Mouse (Mus musculus) embryonic fibroblast, embryonic 13.5 days (primary cell): ENCODE measurements around the gene Sirt5.

Experiments used
- CTCF ChIP-seq: IDR thresholded peaks from 2 replicates; pipeline ENCODE4 v1.5.1; 2011; ENCODE audit warnings: mild to moderate bottlenecking, control low read depth, low read length, moderate library complexity, borderline replicate concordance; ENCODE audit not compliant: insufficient read depth
- POLR2A ChIP-seq: IDR thresholded peaks from 2 replicates; pipeline ENCODE4 v1.6.1; 2011; ENCODE audit warnings: low read depth, mild to moderate bottlenecking, control low read depth, low read length, moderate library complexity

- TF ChIP-seq CTCF: no peak
- TF ChIP-seq POLR2A: no peak
Observed at GRCm38 (mm10) chr13:43353356-43353755, 11.9 kb upstream of the Sirt5 start.
